Mouse (Mus musculus) ES-E14 (cell line): Measurements from ENCODE around the gene Anln.

Source experiments
- CHD2 ChIP-seq: IDR thresholded peaks from 2 replicates; pipeline ENCODE4 v1.6.1; 2014; ENCODE audit warnings: mild to moderate bottlenecking, low read depth, low read length, inconsistent platforms
- MAFK ChIP-seq: IDR thresholded peaks from 2 replicates; pipeline ENCODE4 v1.6.1; 2014; ENCODE audit warnings: mild to moderate bottlenecking, low read depth, low read length, inconsistent platforms; ENCODE audit not compliant: insufficient read depth
- ZC3H11A ChIP-seq: IDR thresholded peaks from 2 replicates; pipeline ENCODE4 v1.6.1; 2012; ENCODE audit warnings: low read depth, mild to moderate bottlenecking, inconsistent platforms, low read length, borderline replicate concordance
- ZNF384 ChIP-seq: IDR thresholded peaks from 2 replicates; pipeline ENCODE4 v1.6.1; 2012; ENCODE audit warnings: low read depth, low read length, inconsistent platforms

GRCm38 (mm10) chr9:22355919-22356318, 33.1 kb downstream of the Anln start:
- TF ChIP-seq ZNF384 (no peak), CHD2 (no peak), MAFK (no peak), ZC3H11A (no peak)
